Comparison of ENCODE assay signal across 8 mouse cellular contexts in the genomic region with DNA sequence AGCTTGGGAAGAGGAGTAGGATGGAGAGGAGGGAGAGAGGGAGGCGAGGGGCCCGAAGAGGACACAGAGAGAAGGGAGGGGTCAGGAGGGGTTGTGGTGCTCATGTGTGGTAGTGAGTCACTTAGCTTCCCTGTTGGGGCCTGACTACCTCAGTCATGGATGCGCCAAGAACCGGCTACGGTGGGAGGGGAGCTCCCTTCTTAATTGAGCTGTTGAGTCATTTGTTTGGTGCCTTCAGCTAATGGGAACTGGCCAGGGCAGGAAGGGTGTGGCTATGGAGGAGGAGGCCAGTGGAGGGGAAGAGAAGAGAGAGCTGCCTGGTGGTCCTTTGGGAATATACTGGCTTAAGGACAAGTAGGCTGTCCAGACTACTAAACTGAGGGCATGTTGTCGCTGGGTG.
DNase-seq lines count a peak whose midpoint lies in the region; ATAC-seq lines count a peak whose summit lies in the region.

No protein-coding gene starts in this region.

- no peak overlapping the region for H3K4me3 ChIP-seq in embryonic facial prominence, embryonic 15.5 days (replicated peaks)

- peak overlapping the region; percentile 73 for H3K27ac ChIP-seq in embryonic facial prominence, embryonic 15.5 days (replicated peaks)

- H3K36me3 ChIP-seq in embryonic facial prominence, embryonic 15.5 days, result peaks cover 11% of the 10 kb centered on the region; the same call in 1 of the 2 replicates

- ATAC-seq in embryonic facial prominence, embryonic 15.5 days (ENCODE audit: insufficient number of reproducible peaks, low FRiP score, low TSS enrichment, low read depth), result peak; percentile 39; the same call in 1 of the 2 replicates

- H3K27me3 ChIP-seq in embryonic facial prominence, embryonic 15.5 days, result no peaks in the 10 kb centered on the region

- H3K4me1 ChIP-seq in embryonic facial prominence, embryonic 15.5 days, result peaks cover 45% of the 10 kb centered on the region

- intact Hi-C loops in left cerebral cortex, postnatal 4 days (cut with DNase I), result no loop called here

- WGBS in embryonic facial prominence, embryonic 15.5 days, result 55% methylated on average over 6 of the region's 6 CpGs

- DNase-seq in ovary, adult 18-20 months (ENCODE audit: low spot score), result peak; percentile 52
- DNase-seq in ovary, postnatal 10 days (ENCODE audit: low spot score), result no peak
- peak; percentile 79 for DNase-seq in heart, postnatal 4 days
- peak; percentile 62 for DNase-seq in testis, postnatal 10 days (ENCODE audit: low spot score)
- DNase-seq in right cerebral cortex, adult 18-20 months, result no peak
- DNase-seq in left cerebral cortex, adult 8-10 months (ENCODE audit: low spot score in 2 of 2), result no peak
- no peak for DNase-seq in left cerebral cortex, postnatal 4 days

- no peak overlapping the region for H3K4me2 ChIP-seq in embryonic facial prominence, embryonic 15.5 days (replicated peaks)

- H3K9me3 ChIP-seq in embryonic facial prominence, embryonic 15.5 days (replicated peaks), result no peaks in the 10 kb centered on the region

- H3K9ac ChIP-seq in embryonic facial prominence, embryonic 15.5 days, result no peak overlapping the region

Comparison
In these comparisons a context has a peak if more than half of its experiments do, and no peak if none do; other contexts are left out.
1. DNase-seq: peak in ovary, adult 18-20 months (single experiment), heart, postnatal 4 days (single experiment) and testis, postnatal 10 days (single experiment); none in ovary, postnatal 10 days (single experiment), right cerebral cortex, adult 18-20 months (single experiment), left cerebral cortex, adult 8-10 months (0 of 2) and left cerebral cortex, postnatal 4 days (single experiment).